Mouse (Mus musculus) Patski (cell line): ENCODE data around the gene Rxfp2. TPM values are rescaled to one million over a fixed set of nuclear protein-coding genes. Genes with fewer than 3 reads are reported as not detected.

Experiments
- ATAC-seq: fragments of 100-300 bp; one replicate; pipeline ENCODE4 v1.8.0; 2021
- CTCF ChIA-PET: fragments of 350-600 bp; sonication (Branson Sonifier 250); formaldehyde crosslinking; loops from one replicate; lab custom pipeline; 2022; ENCODE audit warnings: inconsistent platforms; lab: Charles Lee
- POLR2A ChIA-PET: fragments of 350-600 bp; sonication (Branson Sonifier 250); formaldehyde crosslinking; loops from one replicate; lab custom pipeline; 2022; ENCODE audit warnings: antibody characterized with exemption, inconsistent platforms; lab: Charles Lee
- DNase-seq: peaks from one replicate; pipeline ENCODE4 v3.0.0-alpha.2; 2011; ENCODE audit warnings: low read depth, low spot score
- H3K27me3 ChIP-seq: fragments of 371-371 bp; one replicate; pipeline ENCODE4 v1.5.1; 2021
- CTCF ChIP-seq: fragments of 100-300 bp; IDR thresholded peaks from one replicate; pipeline ENCODE4 v1.5.1; 2021
- in situ Hi-C: fragments of 300-500 bp; cut with MboI; formaldehyde crosslinking; loops from 3 replicates; pipeline ENCODE4 v1.11.1; 2018; ENCODE audit warnings: low pct_unique_long_range_greater_than_20kb, mixed read lengths
- polyA plus RNA-seq: library from polyadenylated mRNA; unstranded; gene quantifications from one replicate; pipeline ENCODE4 v1.2.3, GENCODE M21; 2021

Gene Rxfp2
- polyA plus RNA-seq, 1 experiment from 2014 or later, result not detected

- ChIA-PET CTCF (no interaction called here), POLR2A (no interaction called here)
- ATAC-seq (no peak), DNase-seq (no peak)
- TF ChIP-seq CTCF, result no peak
- peaks cover 8% of the 10 kb centered on the region for H3K27me3 ChIP-seq
- in situ Hi-C loops, result no loop called here
Observed at GRCm38 (mm10) chr5:150059466-150059865, 41.0 kb downstream of the Rxfp2 start.

- CTCF ChIA-PET, result no interaction called here
- POLR2A ChIA-PET, result no interaction called here
- H3K27me3 ChIP-seq, result peaks cover 12% of the 10 kb centered on the region
- ATAC-seq (no peak), DNase-seq (no peak)
- no peak for TF ChIP-seq CTCF
- in situ Hi-C loops, result no loop called here
Observed at GRCm38 (mm10) chr5:150061086-150061485, 42.6 kb downstream of the Rxfp2 start.

GRCm38 (mm10) chr5:150064286-150064685 is 45.8 kb downstream of the Rxfp2 start:
- CTCF ChIA-PET, result no interaction called here
- in situ Hi-C loops, result no loop called here

GRCm38 (mm10) chr5:150070086-150070485 is 51.6 kb downstream of the Rxfp2 start:
- no peak for ATAC-seq
- ChIA-PET POLR2A (no interaction called here), CTCF (no interaction called here)
- peak; percentile 53 for TF ChIP-seq CTCF
- peaks cover 25% of the 10 kb centered on the region for H3K27me3 ChIP-seq
- in situ Hi-C loops, result no loop called here
- DNase-seq, result no peak

More at GRCm38 (mm10) chr5:150064286-150064685, 45.8 kb downstream of the Rxfp2 start:
- no peak for ATAC-seq
- peaks cover 33% of the 10 kb centered on the region for H3K27me3 ChIP-seq
- POLR2A ChIA-PET, result no interaction called here
- no peak for DNase-seq
- no peak for TF ChIP-seq CTCF

GRCm38 (mm10) chr5:150071738-150072137 is 53.3 kb downstream of the Rxfp2 start:
- CTCF ChIA-PET, result no interaction called here
- peaks cover 28% of the 10 kb centered on the region for H3K27me3 ChIP-seq
- in situ Hi-C loops, result no loop called here
- no peak for TF ChIP-seq CTCF
- ATAC-seq (no peak), DNase-seq (no peak)
- POLR2A ChIA-PET, result no interaction called here

- peaks cover 30% of the 10 kb centered on the region for H3K27me3 ChIP-seq
- no peak for ATAC-seq
- ChIA-PET CTCF (no interaction called here), POLR2A (no interaction called here)
- no peak for TF ChIP-seq CTCF
- DNase-seq, result no peak
- in situ Hi-C loops, result no loop called here
Observed at GRCm38 (mm10) chr5:150079866-150080797, 61.7 kb downstream of the Rxfp2 start.

GRCm38 (mm10) chr5:150082696-150083095 is 64.2 kb downstream of the Rxfp2 start:
- no peak for ATAC-seq
- no peak for DNase-seq

GRCm38 (mm10) chr5:150083190-150083589 is 64.7 kb downstream of the Rxfp2 start:
- ATAC-seq (no peak), DNase-seq (no peak)
- POLR2A ChIA-PET, result no interaction called here
- no peak for TF ChIP-seq CTCF
- peaks cover 8% of the 10 kb centered on the region for H3K27me3 ChIP-seq
- CTCF ChIA-PET, result no interaction called here
- in situ Hi-C loops, result no loop called here

More at GRCm38 (mm10) chr5:150082696-150083095, 64.2 kb downstream of the Rxfp2 start:
- CTCF ChIA-PET, result no interaction called here
- peaks cover 12% of the 10 kb centered on the region for H3K27me3 ChIP-seq
- no peak for TF ChIP-seq CTCF
- POLR2A ChIA-PET, result no interaction called here
- in situ Hi-C loops, result no loop called here

- ATAC-seq (no peak), DNase-seq (no peak)
- CTCF ChIA-PET, result interaction anchor here (1.0 kb wide), 1 partner anchor 26 kb away, joined by 3 read pairs; no protein-coding TSS in a partner anchor
- POLR2A ChIA-PET, result no interaction called here
- peak; percentile 73 for TF ChIP-seq CTCF
- no peaks in the 10 kb centered on the region for H3K27me3 ChIP-seq
- in situ Hi-C loops, result no loop called here
Observed at GRCm38 (mm10) chr5:150097620-150098019, 79.1 kb downstream of the Rxfp2 start.

- CTCF ChIA-PET, result no interaction called here
- TF ChIP-seq CTCF, result no peak
- H3K27me3 ChIP-seq, result no peaks in the 10 kb centered on the region
- DNase-seq (no peak), ATAC-seq (no peak)
- in situ Hi-C loops, result no loop called here
- POLR2A ChIA-PET, result no interaction called here
Observed at GRCm38 (mm10) chr5:150098754-150099153, 80.3 kb downstream of the Rxfp2 start.

- TF ChIP-seq CTCF, result no peak
- H3K27me3 ChIP-seq, result no peaks in the 10 kb centered on the region
- DNase-seq (no peak), ATAC-seq (no peak)
- ChIA-PET CTCF (no interaction called here), POLR2A (no interaction called here)
- in situ Hi-C loops, result no loop called here
Observed at GRCm38 (mm10) chr5:150101789-150102188, 83.3 kb downstream of the Rxfp2 start.
